Mouse (Mus musculus) liver, adult 2 months (tissue): ENCODE data around the gene Efs.

Experiments
- CTCF ChIP-seq: fragments of 200-500 bp; IDR thresholded peaks from 2 replicates; pipeline ENCODE4 v1.5.1; 2011; ENCODE audit warnings: low read depth, low read length, control low read depth
- POLR2A ChIP-seq: fragments of 200-500 bp; IDR thresholded peaks from 2 replicates; pipeline ENCODE4 v1.6.1; 2011; ENCODE audit warnings: low read length, control low read depth; ENCODE audit not compliant: insufficient read depth; ENCODE audit errors: extremely low read depth

GRCm38 (mm10) chr14:54967874-54968273 is 41.9 kb upstream of the Efs start:
- no peak for TF ChIP-seq CTCF
- no peak for TF ChIP-seq POLR2A
